Mouse (Mus musculus) cerebellum, adult 2 months (tissue): Measurements from ENCODE around the gene Stt3b.

Source experiments
- CTCF ChIP-seq: fragments of 200-500 bp; IDR thresholded peaks from 2 replicates; pipeline ENCODE4 v1.5.1; 2011; ENCODE audit warnings: low read depth, mild to moderate bottlenecking, control low read depth, low read length, moderate library complexity, borderline replicate concordance; ENCODE audit not compliant: insufficient read depth
- POLR2A ChIP-seq: fragments of 200-500 bp; IDR thresholded peaks from 2 replicates; pipeline ENCODE4 v1.6.1; 2011; ENCODE audit warnings: low read length, control low read depth, borderline replicate concordance; ENCODE audit not compliant: insufficient read depth

DNA sequence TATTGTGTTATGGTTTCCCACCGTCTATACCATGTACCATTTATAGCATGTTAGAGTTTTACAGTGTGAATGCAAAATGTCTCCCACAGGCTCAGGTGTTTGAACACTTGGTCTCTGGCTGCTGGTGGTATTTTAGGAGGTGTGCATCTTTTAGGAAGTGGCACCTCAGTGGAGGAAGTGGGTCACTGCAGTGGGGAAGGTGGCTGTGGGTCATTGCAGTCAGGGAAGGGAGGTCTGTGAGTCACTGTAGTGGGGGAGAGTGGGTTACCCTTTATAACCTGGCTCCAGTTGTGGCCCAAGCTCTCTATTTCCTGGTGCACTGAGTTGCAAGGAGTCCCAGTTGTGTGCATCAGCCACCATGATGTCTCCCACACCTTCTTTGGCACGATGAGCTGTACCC, 48.2 kb upstream of the Stt3b start:
- TF ChIP-seq CTCF (no peak), POLR2A (no peak)
